Mouse (Mus musculus) adrenal gland, postnatal 36 days (tissue): ENCODE results near the gene Coq9. TPM values are rescaled to one million over a fixed set of nuclear protein-coding genes. Genes with fewer than 3 reads are reported as not detected.
A peak's percentile ranks its signal among the peaks of the same experiment; 100 is the strongest.
"Not testable (repeated sequence)": the region's sequence is repeated elsewhere in the genome, so short reads cannot be mapped to it uniquely, and the experiment has no call there.

Experiments used
- DNase-seq, 2 experiments: peaks; one replicate each; pipeline ENCODE4 v3.0.0; 2021; ENCODE audit warnings: mixed read lengths in 1 of 2
- total RNA-seq, 2 experiments: library from RNA; stranded (reverse); gene quantifications; 2 replicates each; pipeline ENCODE4 v1.2.3; 2021

Gene Coq9
- total RNA-seq, 2 experiments from 2014 or later: 152 to 219 TPM

DNA sequence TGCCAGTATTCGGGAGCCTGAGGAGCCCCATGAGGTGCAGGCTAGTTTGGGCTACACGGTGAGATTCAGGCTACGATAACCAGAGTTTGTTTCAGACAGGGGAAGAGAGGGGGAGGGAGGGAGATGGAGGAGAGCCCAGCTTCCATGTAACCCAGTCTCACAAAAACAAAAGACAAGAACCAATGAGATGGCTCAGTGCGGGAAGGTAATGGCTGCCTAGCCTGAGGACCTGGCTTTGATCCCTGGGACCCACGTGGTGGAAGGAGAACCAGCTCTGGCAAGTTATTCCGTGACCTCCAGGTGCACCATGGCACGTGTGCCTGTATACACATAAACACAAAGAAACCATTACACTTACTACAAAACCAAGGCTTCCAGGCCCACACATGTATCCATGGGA, 17.6 kb upstream of the Coq9 start:
- DNase-seq: no peak

DNA sequence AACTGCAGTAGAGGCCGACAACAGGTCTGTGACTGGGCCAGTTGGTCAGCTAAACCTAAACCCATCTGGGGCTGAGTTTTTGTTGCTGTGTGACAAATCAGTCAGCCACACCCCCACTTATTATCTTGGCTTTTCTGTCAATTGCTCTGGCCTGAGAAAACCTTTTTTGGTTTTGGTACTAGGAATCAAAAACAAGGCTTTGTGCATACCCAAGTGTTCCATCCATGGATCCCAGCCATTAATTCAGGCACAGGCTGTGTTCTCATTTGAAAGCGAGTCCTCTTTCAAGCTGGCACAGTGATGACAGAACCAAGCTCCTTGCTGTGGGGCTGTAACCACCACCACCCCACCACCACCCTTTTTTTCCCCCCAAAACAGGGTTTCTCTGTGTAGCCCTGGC, 16.7 kb upstream of the Coq9 start:
- DNase-seq: no peak

GRCm38 (mm10) chr8:94822637-94823560, 15.2 kb upstream of the Coq9 start:
- DNase-seq: peak; percentile 68 to 79

DNA sequence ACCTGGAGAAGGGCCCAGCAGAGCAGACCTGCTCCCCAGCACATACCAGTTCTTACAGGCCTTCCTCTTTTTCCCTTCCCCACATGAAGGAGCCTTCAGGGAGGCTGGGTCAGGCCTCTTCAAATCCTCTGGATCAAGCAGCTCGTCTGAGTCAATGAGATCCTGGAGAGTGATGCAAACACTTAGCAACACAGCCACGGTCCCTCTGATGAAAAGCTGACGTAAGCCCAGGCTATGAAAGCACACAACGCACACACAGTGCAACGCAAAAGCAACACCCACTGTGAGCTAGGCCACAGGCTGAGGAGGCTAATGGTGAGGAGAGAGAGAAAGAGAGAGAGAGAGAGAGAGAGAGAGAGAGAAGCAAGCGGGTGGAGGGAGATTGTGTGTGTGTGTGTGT, 13.0 kb upstream of the Coq9 start:
- DNase-seq: no peak

GRCm38 (mm10) chr8:94826210-94826609, 11.9 kb upstream of the Coq9 start:
- no peak for DNase-seq

DNA sequence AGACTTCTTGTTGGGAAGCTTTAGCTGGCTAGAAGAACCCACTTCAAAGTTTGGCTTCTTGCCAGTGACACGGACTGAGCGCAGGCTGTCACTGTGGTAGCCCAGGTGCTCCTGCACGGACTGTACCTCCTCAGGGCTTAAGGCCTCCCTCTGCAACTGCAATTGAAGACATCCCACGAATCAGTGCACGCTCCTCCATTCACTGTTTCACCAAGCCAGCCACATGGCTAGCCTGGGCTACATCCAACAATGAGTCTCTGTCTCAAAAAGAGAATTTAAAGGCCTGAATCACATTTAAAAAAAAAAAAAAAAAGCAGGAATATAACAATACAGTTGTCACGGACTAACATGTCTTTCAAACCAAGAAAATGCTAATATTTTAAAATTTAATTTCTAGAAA, 9.8 kb upstream of the Coq9 start:
- no peak for DNase-seq

DNA sequence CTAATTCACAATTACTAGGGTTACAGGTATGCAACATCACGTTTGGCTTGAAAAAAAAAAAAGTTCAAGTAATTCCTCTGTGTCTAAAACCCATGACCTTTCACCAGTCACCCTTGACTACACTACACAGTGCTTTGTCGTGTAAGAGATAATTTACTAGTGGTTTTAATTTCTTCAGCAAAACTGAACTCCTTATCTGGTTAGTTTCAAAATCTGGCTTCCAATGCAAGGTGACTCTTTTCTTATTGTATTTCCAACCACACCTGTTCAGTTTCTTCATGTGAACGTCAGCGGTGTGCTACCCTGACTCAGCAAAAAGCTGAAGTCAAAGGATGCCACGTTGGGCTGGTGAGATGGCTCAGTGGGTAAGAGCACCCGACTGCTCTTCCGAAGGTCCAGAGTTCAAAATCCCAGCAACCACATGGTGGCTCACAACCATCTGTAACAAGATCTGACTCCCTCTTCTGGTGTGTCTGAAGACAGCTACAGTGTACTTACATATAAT, 4.2 kb upstream of the Coq9 start:
- not testable (repeated sequence) for DNase-seq

GRCm38 (mm10) chr8:94835751-94836150, 2.4 kb upstream of the Coq9 start:
- not testable (repeated sequence) for DNase-seq

- DNase-seq: no peak
These were observed 1.5 kb upstream of the Coq9 start for GRCm38 (mm10) chr8:94836456-94837240.

GRCm38 (mm10) chr8:94838600-94838999, 479 bp downstream of the Coq9 start:
- peak; percentile 91 for DNase-seq

DNA sequence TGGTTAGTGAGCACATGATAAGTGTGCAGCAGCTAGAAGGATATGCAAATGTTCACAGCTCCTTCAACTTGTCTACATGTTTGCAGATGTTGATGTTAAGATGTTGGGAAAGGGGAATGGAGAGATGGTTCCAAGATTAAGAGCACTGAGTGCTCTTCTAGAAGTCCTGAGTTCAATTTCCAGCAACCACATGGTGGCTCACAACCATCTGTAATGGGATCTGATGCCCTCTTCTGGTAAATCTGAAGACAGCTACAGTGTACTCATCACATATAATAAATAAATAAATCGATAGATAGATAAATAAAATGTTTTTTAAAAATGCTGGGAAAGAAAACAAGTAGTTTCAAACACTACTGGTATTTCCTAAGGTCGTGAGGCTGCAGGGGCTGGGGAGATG, 3.1 kb downstream of the Coq9 start:
- DNase-seq: no peak

GRCm38 (mm10) chr8:94850049-94850448, 11.9 kb downstream of the Coq9 start:
- no peak for DNase-seq

DNA sequence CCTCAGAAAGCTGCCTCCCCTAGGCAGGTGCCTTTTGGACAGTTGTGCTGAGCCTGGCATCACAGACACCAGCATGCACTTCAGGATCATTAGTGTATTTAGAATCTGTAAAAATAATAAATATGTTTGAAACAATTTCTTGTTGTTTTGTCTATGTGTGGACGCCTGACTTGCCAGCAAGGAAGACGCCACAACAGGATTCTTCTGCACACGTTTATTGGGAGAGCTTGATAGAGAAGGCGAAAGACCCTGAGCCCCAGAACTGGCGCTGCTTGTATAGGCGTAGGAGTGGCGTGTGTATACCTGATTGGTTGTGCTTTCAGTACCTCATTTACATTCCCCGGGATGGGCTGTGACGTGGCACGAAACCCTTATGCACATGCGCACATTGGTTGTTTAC, 16.6 kb downstream of the Coq9 start:
- DNase-seq: not testable (repeated sequence)

GRCm38 (mm10) chr8:94857011-94857345, 18.9 kb downstream of the Coq9 start:
- DNase-seq: no peak

DNA sequence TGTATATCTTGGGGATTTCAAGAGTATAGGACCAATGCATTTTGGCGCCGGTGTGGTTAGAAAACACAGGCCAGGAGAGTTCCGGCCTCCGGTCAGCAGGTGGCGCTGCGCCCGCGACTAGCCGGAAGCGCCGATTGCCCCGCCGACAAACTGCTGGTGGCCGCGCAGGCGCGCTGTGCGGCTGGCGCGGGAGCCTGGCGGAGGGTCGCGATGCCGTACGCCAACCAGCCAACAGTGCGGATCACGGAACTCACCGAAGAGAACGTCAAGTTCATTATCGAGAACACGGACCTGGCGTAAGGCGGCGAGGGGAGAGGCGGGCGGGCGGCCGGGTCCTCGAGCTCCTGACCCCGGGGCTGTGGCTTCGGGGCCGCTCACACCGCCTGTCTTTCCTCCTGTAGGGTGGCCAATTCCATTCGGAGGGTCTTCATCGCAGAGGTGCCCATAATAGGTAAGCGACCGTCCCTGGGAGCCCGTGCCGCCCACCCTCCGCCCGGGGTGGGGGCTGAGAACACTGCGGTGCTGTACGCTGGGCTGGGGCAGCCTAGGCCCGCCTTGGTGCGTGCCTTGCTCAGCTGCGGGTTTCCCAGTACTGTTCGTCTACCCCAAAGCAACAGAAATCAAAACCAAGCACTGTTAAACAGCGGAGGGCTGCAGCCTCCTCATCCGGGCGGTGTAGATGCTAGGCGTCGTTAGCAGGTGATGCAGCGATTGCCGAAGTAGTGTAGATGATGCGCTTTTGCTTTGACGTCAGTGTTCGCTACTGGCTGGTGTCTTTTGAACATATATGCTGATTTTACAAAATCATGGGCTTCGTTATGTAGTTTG, 19.4 kb downstream of the Coq9 start, which contains the start of gene Polr2c:
Gene Polr2c, plus strand, starts transcription at position 105 of the 828 bp plus-strand sequence.
- peak; percentile 92 to 95 for DNase-seq

- peak; percentile 67 to 84 for DNase-seq
These were observed 23.3 kb downstream of the Coq9 start for GRCm38 (mm10) chr8:94861352-94861910.

DNA sequence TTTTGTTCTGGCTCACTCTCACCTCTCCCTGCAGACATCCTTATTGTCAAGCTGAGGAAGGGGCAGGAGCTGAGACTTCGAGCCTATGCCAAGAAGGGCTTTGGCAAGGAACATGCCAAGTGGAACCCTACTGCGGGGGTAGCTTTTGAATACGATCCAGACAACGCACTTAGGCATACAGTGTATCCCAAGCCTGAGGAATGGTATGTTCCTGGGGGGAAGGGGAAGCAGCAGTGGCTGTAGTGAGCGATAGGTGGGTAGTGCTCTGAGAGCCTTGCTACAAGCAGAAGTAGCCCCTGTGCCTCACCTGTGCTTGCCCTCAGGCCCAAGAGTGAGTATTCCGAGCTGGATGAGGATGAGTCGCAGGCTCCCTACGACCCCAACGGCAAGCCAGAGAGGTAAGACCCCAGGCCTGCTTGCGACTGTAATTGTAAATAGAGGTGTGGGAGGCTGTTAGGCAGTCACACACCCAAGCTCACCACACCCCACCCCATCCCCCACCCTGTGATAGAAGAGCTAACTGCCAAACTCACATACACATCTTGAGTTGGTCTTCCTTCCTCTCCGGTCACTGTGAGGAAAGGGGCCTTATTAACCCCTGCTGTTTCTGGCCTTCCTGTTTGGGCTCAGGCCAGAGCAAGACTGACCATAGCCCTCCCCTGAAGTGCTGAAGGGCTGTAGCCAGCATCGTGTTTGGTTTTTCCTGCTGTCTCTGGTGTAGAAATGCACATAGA, 24.5 kb downstream of the Coq9 start:
- no peak for DNase-seq

GRCm38 (mm10) chr8:94863897-94864673, 26.0 kb downstream of the Coq9 start:
- no peak for DNase-seq

GRCm38 (mm10) chr8:94865292-94865691, 27.2 kb downstream of the Coq9 start:
- DNase-seq: peak; percentile 76 to 84

DNA sequence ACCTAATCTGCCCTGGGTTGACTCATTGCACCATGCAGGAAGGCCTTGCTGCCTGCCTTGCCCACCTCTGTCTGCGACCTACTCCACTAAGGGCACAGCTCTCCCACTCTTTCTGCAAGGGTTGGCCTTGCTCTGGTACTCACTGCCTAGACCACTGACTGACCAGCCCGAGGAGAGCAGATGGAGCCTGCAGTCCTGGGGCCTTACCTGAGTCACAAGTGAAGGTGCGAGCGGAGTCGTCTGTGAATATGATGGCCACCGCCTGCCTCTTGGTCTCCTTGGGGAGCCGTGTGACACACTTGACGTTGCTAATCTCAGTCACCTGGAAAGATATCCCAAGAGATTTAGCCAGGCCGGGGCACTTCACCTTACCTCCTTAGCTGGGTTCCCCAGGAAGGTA, 28.8 kb downstream of the Coq9 start:
- no peak for DNase-seq
